Mouse (Mus musculus) inflammation-experienced regulatory T-cells (primary cell): ENCODE results near the gene Lhfpl2. TPM values are rescaled to one million over a fixed set of nuclear protein-coding genes. Genes with fewer than 3 reads are reported as not detected.

Experiments used
- polyA plus RNA-seq, 2 experiments: library from polyadenylated mRNA; unstranded; fragments of 100-300 nt; shearing (Covaris generic); gene quantifications; one replicate each; pipeline ENCODE4 v1.2.1; 2017

Gene Lhfpl2
- 1 to 10 TPM in 1 of 2 experiments, under 1 TPM in 1; 0.42 to 1.0 TPM for polyA plus RNA-seq

GRCm38 (mm10) chr13:94057563-94058560, at the start of gene Lhfpl2:
Gene Lhfpl2, plus strand, starts transcription at chr13:94057796.

Other genes starting within 250 kb of the Lhfpl2 start
- gene Scamp1, start 228.1 kb downstream of the Lhfpl2 start, polyA plus RNA-seq, result 1 to 10 TPM; 2.8 to 6.7 TPM